Mouse (Mus musculus) intestine, embryonic 14.5 days (tissue): ENCODE data around the gene Sstr4. TPM values are rescaled to one million over a fixed set of nuclear protein-coding genes. Genes with fewer than 3 reads are reported as not detected.

Source experiments
- ATAC-seq: fragments of 200-750 bp; cut with Nextera tagmentation; replicated peaks from 2 replicates; pipeline ENCODE4 v1.8.0; 2017; ENCODE audit warnings: low read depth, moderate number of reproducible peaks, moderate TSS enrichment, moderate library complexity; ENCODE audit not compliant: low FRiP score, low TSS enrichment
- DNase-seq: peaks from one replicate; pipeline ENCODE4 v3.0.0-alpha.2; 2018; ENCODE audit warnings: low spot score
- H3K27ac ChIP-seq: fragments of 300-500 bp; sonication (generic); 2 replicates; pipeline ENCODE4 v1.5.1; 2014; ENCODE audit warnings: low read depth, mild to moderate bottlenecking, control low read depth
- H3K27me3 ChIP-seq: fragments of 300-500 bp; sonication (generic); replicated peaks from 2 replicates; pipeline ENCODE4 v1.6.1; 2014; ENCODE audit warnings: low read length, control low read depth; ENCODE audit not compliant: control insufficient read depth, insufficient read depth
- H3K36me3 ChIP-seq: fragments of 300-500 bp; sonication (generic); 2 replicates; pipeline ENCODE4 v1.6.1; 2014; ENCODE audit warnings: low read length, control low read depth; ENCODE audit not compliant: control insufficient read depth, insufficient read depth
- H3K4me1 ChIP-seq: fragments of 300-500 bp; sonication (generic); replicated peaks from 2 replicates; pipeline ENCODE4 v1.6.1; 2014; ENCODE audit warnings: low read length, control low read depth, mixed read lengths; ENCODE audit not compliant: control insufficient read depth, insufficient read depth
- H3K4me2 ChIP-seq: fragments of 300-500 bp; sonication (generic); 2 replicates; pipeline ENCODE4 v1.6.1; 2014; ENCODE audit warnings: low read length
- H3K4me3 ChIP-seq: fragments of 300-500 bp; sonication (generic); 2 replicates; pipeline ENCODE4 v1.5.1; 2014; ENCODE audit warnings: low read depth, low read length, control low read depth, mixed read lengths
- H3K9ac ChIP-seq: fragments of 300-500 bp; sonication (generic); 2 replicates; pipeline ENCODE4 v1.6.1; 2014; ENCODE audit warnings: mild to moderate bottlenecking, low read length
- H3K9me3 ChIP-seq: fragments of 300-500 bp; sonication (generic); 2 replicates; pipeline ENCODE4 v1.6.1; 2016; ENCODE audit warnings: low read length, control low read depth; ENCODE audit not compliant: control insufficient read depth
- WGBS: fragments of 180-500 bp; shearing (Covaris S2); extraction: QIAGEN DNeasy Blood & Tissue Kit; methylation state at CpG from one replicate; pipeline ENCODE4 v1.1.7; 2014; 5-methylcytosine and 5-hydroxymethylcytosine counted together
- polyA plus RNA-seq: library from polyadenylated mRNA; unstranded; fragments of >200 nt; fragmentation: Nextera tagmentation; extraction: Ambion mirVana; gene quantifications from 2 replicates; pipeline ENCODE4 v1.2.1, GENCODE M21; 2014

The Sstr4 gene
- polyA plus RNA-seq, 1 experiment from 2014 or later = 3.2 TPM

DNA sequence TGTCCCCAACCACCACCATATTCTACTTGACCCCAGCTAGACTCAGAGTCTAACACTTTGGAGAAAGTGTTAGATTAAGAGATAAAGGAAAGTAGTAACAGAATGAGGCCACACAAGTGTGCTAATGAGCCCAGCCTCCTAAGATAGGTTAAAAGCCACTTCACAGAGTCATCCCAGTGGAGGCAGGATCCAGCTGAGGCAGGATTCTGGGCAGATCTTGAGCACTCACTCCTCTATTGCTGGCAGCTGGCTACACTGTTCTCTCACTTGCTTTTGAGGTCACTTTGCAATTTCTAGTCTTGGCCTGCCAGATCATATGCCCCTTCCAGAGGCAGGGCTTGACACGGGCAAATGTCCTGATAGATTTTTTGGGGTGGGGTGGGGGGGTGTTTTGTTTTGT lies 49.3 kb downstream of the Sstr4 start:
- no peak for ATAC-seq
- Histone ChIP-seq H3K27ac (no peak overlapping the region), H3K27me3 (no peaks in the 10 kb centered on the region), H3K9me3 (no peaks in the 10 kb centered on the region), H3K36me3 (no peaks in the 10 kb centered on the region), H3K4me3 (no peak overlapping the region), H3K4me1 (no peaks in the 10 kb centered on the region), H3K9ac (no peak overlapping the region), H3K4me2 (no peak overlapping the region)
- no peak for DNase-seq
- WGBS = 63% methylated on average over 1 of the region's 1 CpGs

DNA sequence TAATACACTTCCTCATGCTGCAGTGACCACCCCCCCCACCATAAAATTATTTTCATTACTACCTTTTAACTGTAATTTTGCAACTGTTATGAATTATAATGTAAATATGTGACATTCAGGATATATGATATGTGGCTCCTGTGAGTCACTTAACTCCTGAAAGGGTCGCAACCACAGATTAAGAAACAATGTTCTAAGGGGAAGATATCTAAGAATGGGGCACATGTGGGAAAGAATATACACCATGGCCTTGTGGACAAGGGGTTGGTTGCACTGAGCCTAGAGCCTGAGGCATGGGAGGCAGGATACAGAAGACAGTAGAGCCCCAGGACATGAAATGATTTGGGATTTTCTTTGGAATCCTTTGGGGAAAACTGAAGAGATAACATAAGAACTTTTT lies 50.5 kb downstream of the Sstr4 start:
- 80% methylated on average over 1 of the region's 1 CpGs for WGBS
- no peak for ATAC-seq
- H3K4me3 ChIP-seq = no peak overlapping the region

More for the DNA sequence above, 50.5 kb downstream of the Sstr4 start:
- H3K4me1 ChIP-seq = no peaks in the 10 kb centered on the region
- H3K9me3 ChIP-seq = no peaks in the 10 kb centered on the region
- no peak for DNase-seq
- H3K9ac ChIP-seq = no peak overlapping the region
- no peaks in the 10 kb centered on the region for H3K27me3 ChIP-seq
- no peak overlapping the region for H3K4me2 ChIP-seq
- no peak overlapping the region for H3K27ac ChIP-seq
- no peaks in the 10 kb centered on the region for H3K36me3 ChIP-seq

Other genes with a start within 250 kb of the Sstr4 start
- 53.0 and 54.1 TPM in 2 replicates for gene Thbd, start 12.8 kb downstream of the Sstr4 start, polyA plus RNA-seq
- gene Cd93, start 48.2 kb downstream of the Sstr4 start, polyA plus RNA-seq = 10.4 and 10.6 TPM in 2 replicates